Mouse (Mus musculus) embryonic facial prominence, embryonic 11.5 days (tissue): ENCODE data around the gene Sac3d1. TPM values are rescaled to one million over a fixed set of nuclear protein-coding genes. Genes with fewer than 3 reads are reported as not detected.
A peak's percentile ranks its signal among the peaks of the same experiment; 100 is the strongest.

ENCODE experiments used
- ATAC-seq: fragments of 200-750 bp; cut with Nextera tagmentation; replicated peaks from 2 replicates; pipeline ENCODE4 v1.8.0; 2017; ENCODE audit warnings: low read depth; ENCODE audit not compliant: insufficient number of reproducible peaks, low FRiP score, low TSS enrichment
- DNase-seq: peaks from one replicate; pipeline ENCODE4 v3.0.0-alpha.2; 2015; ENCODE audit warnings: low spot score
- H3K27ac ChIP-seq: fragments of 300-500 bp; sonication (generic); replicated peaks from 2 replicates; pipeline ENCODE4 v1.5.1; 2014; ENCODE audit warnings: mild to moderate bottlenecking, low read depth, low read length, control low read depth
- H3K27me3 ChIP-seq: fragments of 300-500 bp; sonication (generic); 2 replicates; pipeline ENCODE4 v1.6.1; 2014; ENCODE audit warnings: mild to moderate bottlenecking, low read length, moderate library complexity, mixed read lengths; ENCODE audit not compliant: control insufficient read depth, insufficient read depth
- H3K36me3 ChIP-seq: fragments of 300-500 bp; sonication (generic); replicated peaks from 2 replicates; pipeline ENCODE4 v1.6.1; 2014; ENCODE audit warnings: low read depth, mild to moderate bottlenecking, low read length, moderate library complexity, mixed read lengths; ENCODE audit not compliant: control insufficient read depth, insufficient read depth
- H3K4me1 ChIP-seq: fragments of 300-500 bp; sonication (generic); 2 replicates; pipeline ENCODE4 v1.6.1; 2014; ENCODE audit warnings: low read length, mixed read lengths; ENCODE audit not compliant: control insufficient read depth, insufficient read depth
- H3K4me2 ChIP-seq: fragments of 300-500 bp; sonication (generic); 2 replicates; pipeline ENCODE4 v1.6.1; 2014; ENCODE audit warnings: low read depth, mild to moderate bottlenecking, control low read depth, low read length, moderate library complexity
- H3K4me3 ChIP-seq: fragments of 300-500 bp; sonication (generic); 2 replicates; pipeline ENCODE4 v1.5.1; 2014; ENCODE audit warnings: low read depth, low read length, control low read depth
- H3K9ac ChIP-seq: fragments of 300-500 bp; sonication (generic); replicated peaks from 2 replicates; pipeline ENCODE4 v1.6.1; 2014; ENCODE audit warnings: mild to moderate bottlenecking, control low read depth, low read length
- H3K9me3 ChIP-seq: fragments of 300-500 bp; sonication (generic); replicated peaks from 2 replicates; pipeline ENCODE4 v1.6.1; 2016; ENCODE audit warnings: mild to moderate bottlenecking, low read length, inconsistent platforms, mixed read lengths; ENCODE audit not compliant: control insufficient read depth
- WGBS: fragments of 180-500 bp; shearing (Covaris S2); extraction: QIAGEN DNeasy Blood & Tissue Kit; methylation state at CpG from one replicate; pipeline ENCODE4 v1.1.7; 2014; 5-methylcytosine and 5-hydroxymethylcytosine counted together
- polyA plus RNA-seq: library from polyadenylated mRNA; unstranded; fragments of >200 nt; fragmentation: Nextera tagmentation; extraction: Ambion mirVana; gene quantifications from 2 replicates; pipeline ENCODE4 v1.2.1, GENCODE M21; 2014

The Sac3d1 gene
- polyA plus RNA-seq, 1 experiment from 2014 or later: 60.7 TPM

- ATAC-seq (no peak), DNase-seq (no peak)
- Histone ChIP-seq H3K36me3 (no peaks in the 10 kb centered on the region; the same call in none of the 2 replicates), H3K9me3 (no peaks in the 10 kb centered on the region), H3K4me1 (peaks cover 8% of the 10 kb centered on the region), H3K27me3 (no peaks in the 10 kb centered on the region), H3K4me3 (peak overlapping the region; percentile 47), H3K4me2 (peak overlapping the region; percentile 86), H3K9ac (peak overlapping the region; percentile 61), H3K27ac (no peak overlapping the region)
- WGBS: 33% methylated on average over 5 of the region's 5 CpGs
These were observed 51.9 kb downstream of the Sac3d1 start for GRCm38 (mm10) chr19:6066571-6066970.

Other genes starting within 250 kb of the Sac3d1 start
- gene Frmd8, start 243.4 kb downstream of the Sac3d1 start, polyA plus RNA-seq: 15.8 and 17.6 TPM in 2 replicates
- 0.87 and 1.1 TPM in 2 replicates for gene Slc25a45, start 240.8 kb downstream of the Sac3d1 start, polyA plus RNA-seq
- 4.0 and 4.3 TPM in 2 replicates for gene Tigd3, start 224.5 kb downstream of the Sac3d1 start, polyA plus RNA-seq
- 202 and 213 TPM in 2 replicates for gene Dpf2, start 205.6 kb downstream of the Sac3d1 start, polyA plus RNA-seq
- gene Cdc42ep2, start 193.8 kb downstream of the Sac3d1 start, polyA plus RNA-seq: 2.4 and 2.7 TPM in 2 replicates
- gene Pola2, start 154.4 kb downstream of the Sac3d1 start, polyA plus RNA-seq: 91.0 and 97.6 TPM in 2 replicates
- gene Slc22a20, start 132.5 kb downstream of the Sac3d1 start, polyA plus RNA-seq: not detected in 2 replicates
- 4.5 and 5.0 TPM in 2 replicates for gene Capn1, start 102.8 kb downstream of the Sac3d1 start, polyA plus RNA-seq
- 18.8 and 20.2 TPM in 2 replicates for gene Syvn1, start 72.1 kb downstream of the Sac3d1 start, polyA plus RNA-seq
- gene Mrpl49, start 60.9 kb downstream of the Sac3d1 start, polyA plus RNA-seq: 96.6 and 100 TPM in 2 replicates
- 773 and 801 TPM in 2 replicates for gene Fau, start 60.8 kb downstream of the Sac3d1 start, polyA plus RNA-seq
- gene Znhit2, start 57.5 kb downstream of the Sac3d1 start, polyA plus RNA-seq: 40.8 and 44.2 TPM in 2 replicates
- 26.0 and 26.3 TPM in 2 replicates for gene Tm7sf2, start 50.3 kb downstream of the Sac3d1 start, polyA plus RNA-seq
- 41.1 and 44.4 TPM in 2 replicates for gene Vps51, start 41.4 kb downstream of the Sac3d1 start, polyA plus RNA-seq
- not detected in 2 replicates for gene Tmem262, start 38.6 kb downstream of the Sac3d1 start, polyA plus RNA-seq
- 1.7 TPM in 1 of 2 replicates, not detected in the other for gene Gm28374, start 36.4 kb downstream of the Sac3d1 start, polyA plus RNA-seq
- 60.7 and 69.9 TPM in 2 replicates for gene Zfpl1, start 33.7 kb downstream of the Sac3d1 start, polyA plus RNA-seq
- gene Cdca5, start 33.7 kb downstream of the Sac3d1 start, polyA plus RNA-seq: 59.2 and 65.2 TPM in 2 replicates
- not detected in 2 replicates for gene AC131692.1, start 24.2 kb downstream of the Sac3d1 start, polyA plus RNA-seq
- gene Naaladl1, start 12.9 kb downstream of the Sac3d1 start, polyA plus RNA-seq: 0.21 and 0.49 TPM in 2 replicates
- 25.4 and 30.7 TPM in 2 replicates for gene Snx15, start 9.7 kb upstream of the Sac3d1 start, polyA plus RNA-seq
- gene Batf2, start 22.3 kb upstream of the Sac3d1 start, polyA plus RNA-seq: not detected in 2 replicates
- gene Arl2, start 22.9 kb upstream of the Sac3d1 start, polyA plus RNA-seq: 72.8 and 81.4 TPM in 2 replicates
- not detected in 2 replicates for gene Majin, start 65.7 kb upstream of the Sac3d1 start, polyA plus RNA-seq
- gene Gpha2, start 107.7 kb upstream of the Sac3d1 start, polyA plus RNA-seq: 1.9 and 2.4 TPM in 2 replicates
- gene Ppp2r5b, start 117.2 kb upstream of the Sac3d1 start, polyA plus RNA-seq: 25.0 and 27.8 TPM in 2 replicates
- 6.5 and 7.7 TPM in 2 replicates for gene Atg2a, start 123.0 kb upstream of the Sac3d1 start, polyA plus RNA-seq
- gene Ehd1, start 158.1 kb upstream of the Sac3d1 start, polyA plus RNA-seq: 50.9 and 58.1 TPM in 2 replicates
- gene Cdc42bpg, start 187.8 kb upstream of the Sac3d1 start, polyA plus RNA-seq: 0.43 and 0.61 TPM in 2 replicates
- 49.7 and 51.1 TPM in 2 replicates for gene Men1, start 216.3 kb upstream of the Sac3d1 start, polyA plus RNA-seq
- gene Map4k2, start 222.5 kb upstream of the Sac3d1 start, polyA plus RNA-seq: 5.6 and 6.4 TPM in 2 replicates
- gene Sf1, start 245.0 kb upstream of the Sac3d1 start, polyA plus RNA-seq: 157 and 172 TPM in 2 replicates